Mouse (Mus musculus): ENCODE results near the gene Edn1. TPM values are rescaled to one million over a fixed set of nuclear protein-coding genes. Genes with fewer than 3 reads are reported as not detected.

Edn1 gene
- total and polyA plus RNA-seq, 3 experiments: not detected

- H3K4me3 ChIP-seq (replicated peaks in 1 of 3; ENCODE audit: low read depth in 2 of 3, low read length in 2 of 3, poor library complexity in 1 of 3): no peak overlapping the region
- no peaks in the 10 kb centered on the region for H3K36me3 ChIP-seq (replicated peaks in 1 of 2; ENCODE audit: control insufficient read depth in 1 of 2, insufficient read depth in 1 of 2, low read length in 1 of 2)
- H3K79me2 ChIP-seq (replicated peaks; ENCODE audit: control insufficient read depth, extremely low read depth, insufficient read depth, poor library complexity, severe bottlenecking): no peaks in the 10 kb centered on the region
- H3K9ac ChIP-seq (ENCODE audit: insufficient read depth, low read depth): no peak overlapping the region
- H3K27me3 ChIP-seq (replicated peaks): peaks cover 14% of the 10 kb centered on the region
- in situ Hi-C loops (cut with MboI; ENCODE audit: low pct_ligation_motif_present, low pct_unique_long_range_greater_than_20kb, low sequenced_read_pairs): no loop called here
- dilution Hi-C loops (cut with MboI; ENCODE audit: extremely low pct_ligation_motif_present, extremely low pct_unique_long_range_greater_than_20kb, low sequenced_read_pairs): no loop called here
- H3K27ac ChIP-seq (ENCODE audit: insufficient read depth, low read depth): no peak overlapping the region
- H3K4me1 ChIP-seq (ENCODE audit: control insufficient read depth in 1 of 2, insufficient read depth in 2 of 2): peaks cover 0 to 10% of the 10 kb centered on the region in 2 experiments; a peak in 2 of 4 replicates
- H3K9me3 ChIP-seq (replicated peaks; ENCODE audit: low read length): peaks cover 4% of the 10 kb centered on the region
- H3K4me2 ChIP-seq (ENCODE audit: insufficient read depth, low read depth, poor library complexity, severe bottlenecking): no peak overlapping the region
- DNase-seq (ENCODE audit: extremely low read depth): peak; percentile 48
- TF ChIP-seq MYC (IDR thresholded peaks at IDR 0.05; ENCODE audit: low read depth, low read length): no peak
- no peak for TF ChIP-seq RCOR1 (conservative IDR thresholded peaks at IDR 0.05; ENCODE audit: low read depth, low read length)
- TF ChIP-seq BHLHE40 (IDR thresholded peaks at IDR 0.05; ENCODE audit: low read depth, low read length): no peak
- peak; percentile 40; the same call in 1 of the 2 replicates for TF ChIP-seq CHD2 (IDR thresholded peaks at IDR 0.05; ENCODE audit: low read length)
- no peak for TF ChIP-seq KAT2A (IDR thresholded peaks at IDR 0.05; ENCODE audit: insufficient replicate concordance, low read length)
- TF ChIP-seq JUN (IDR thresholded peaks at IDR 0.05; ENCODE audit: insufficient read depth, low read depth, low read length): no peak
- TF ChIP-seq ZMIZ1 (IDR thresholded peaks at IDR 0.05; ENCODE audit: low read depth, low read length): no peak
Measured at GRCm38 (mm10) chr13:42328576-42328975, 27.3 kb downstream of the Edn1 start.

GRCm38 (mm10) chr13:42331104-42331503, 29.8 kb downstream of the Edn1 start:
- DNase-seq (ENCODE audit: extremely low read depth): no peak
- Histone ChIP-seq H3K4me3 (replicated peaks in 1 of 3; ENCODE audit: low read depth in 2 of 3, low read length in 2 of 3, poor library complexity in 1 of 3) (no peak overlapping the region), H3K9ac (ENCODE audit: insufficient read depth, low read depth) (no peak overlapping the region), H3K4me1 (ENCODE audit: control insufficient read depth in 1 of 2, insufficient read depth in 2 of 2) (peaks cover 0 to 10% of the 10 kb centered on the region in 2 experiments; a peak in 2 of 4 replicates), H3K9me3 (replicated peaks; ENCODE audit: low read length) (peaks cover 4% of the 10 kb centered on the region), H3K27ac (ENCODE audit: insufficient read depth, low read depth) (no peak overlapping the region), H3K27me3 (replicated peaks) (peaks cover 39% of the 10 kb centered on the region), H3K79me2 (replicated peaks; ENCODE audit: control insufficient read depth, extremely low read depth, insufficient read depth, poor library complexity, severe bottlenecking) (no peaks in the 10 kb centered on the region), H3K36me3 (replicated peaks in 1 of 2; ENCODE audit: control insufficient read depth in 1 of 2, insufficient read depth in 1 of 2, low read length in 1 of 2) (no peaks in the 10 kb centered on the region), H3K4me2 (ENCODE audit: insufficient read depth, low read depth, poor library complexity, severe bottlenecking) (no peak overlapping the region)
- TF ChIP-seq KAT2A (IDR thresholded peaks at IDR 0.05; ENCODE audit: insufficient replicate concordance, low read length) (no peak), UBTF (IDR thresholded peaks at IDR 0.05; ENCODE audit: low read depth, low read length) (no peak), MYC (IDR thresholded peaks at IDR 0.05; ENCODE audit: low read depth, low read length) (no peak), TCF12 (IDR thresholded peaks at IDR 0.05; ENCODE audit: low read depth, low read length) (no peak), ZNF384 (IDR thresholded peaks at IDR 0.05; ENCODE audit: low read depth, low read length) (no peak), MAZ (IDR thresholded peaks at IDR 0.05; ENCODE audit: low read depth, low read length) (no peak), IRF4 (IDR thresholded peaks at IDR 0.05; ENCODE audit: low read depth, low read length) (no peak), ZC3H11A (IDR thresholded peaks at IDR 0.05; ENCODE audit: low read depth, low read length) (no peak)
- dilution Hi-C loops (cut with MboI; ENCODE audit: extremely low pct_ligation_motif_present, extremely low pct_unique_long_range_greater_than_20kb, low sequenced_read_pairs) (no loop called here), in situ Hi-C loops (cut with MboI; ENCODE audit: low pct_ligation_motif_present, low pct_unique_long_range_greater_than_20kb, low sequenced_read_pairs) (no loop called here)

GRCm38 (mm10) chr13:42334981-42335380, 33.7 kb downstream of the Edn1 start:
- no peak overlapping the region for H3K9ac ChIP-seq (ENCODE audit: insufficient read depth, low read depth)

More at GRCm38 (mm10) chr13:42334981-42335380, 33.7 kb downstream of the Edn1 start:
- no peak for TF ChIP-seq MAZ (IDR thresholded peaks at IDR 0.05; ENCODE audit: low read depth, low read length)
- TF ChIP-seq ELF1 (IDR thresholded peaks at IDR 0.05; ENCODE audit: low read depth, low read length): no peak
- no peak for TF ChIP-seq MAX (IDR thresholded peaks at IDR 0.05; ENCODE audit: low read length)
- TF ChIP-seq SMC3 (IDR thresholded peaks at IDR 0.05; ENCODE audit: low read depth, low read length): no peak
- no peak for TF ChIP-seq USF1 (IDR thresholded peaks at IDR 0.05; ENCODE audit: low read depth, low read length)
- TF ChIP-seq KAT2A (IDR thresholded peaks at IDR 0.05; ENCODE audit: insufficient replicate concordance, low read length): no peak
- no peak for TF ChIP-seq USF2 (conservative IDR thresholded peaks at IDR 0.05; ENCODE audit: low read depth, low read length)
- no peak for TF ChIP-seq RAD21 (IDR thresholded peaks at IDR 0.05; ENCODE audit: low read depth, low read length)
- TF ChIP-seq ZNF384 (IDR thresholded peaks at IDR 0.05; ENCODE audit: low read depth, low read length): no peak
- no peak for TF ChIP-seq E2F4 (IDR thresholded peaks at IDR 0.05; ENCODE audit: insufficient replicate concordance, low read depth, low read length)
- TF ChIP-seq MEF2A (IDR thresholded peaks at IDR 0.05; ENCODE audit: borderline replicate concordance, low read depth, low read length): no peak
- no peak for TF ChIP-seq MYC (IDR thresholded peaks at IDR 0.05; ENCODE audit: low read depth, low read length)
- TF ChIP-seq UBTF (IDR thresholded peaks at IDR 0.05; ENCODE audit: low read depth, low read length): no peak
- TF ChIP-seq JUN (IDR thresholded peaks at IDR 0.05; ENCODE audit: insufficient read depth, low read depth, low read length): no peak
- TF ChIP-seq BHLHE40 (IDR thresholded peaks at IDR 0.05; ENCODE audit: low read depth, low read length): no peak
- no peak for TF ChIP-seq ZMIZ1 (IDR thresholded peaks at IDR 0.05; ENCODE audit: low read depth, low read length)
- TF ChIP-seq NELFE (IDR thresholded peaks at IDR 0.05; ENCODE audit: low read depth, low read length): no peak
- TF ChIP-seq TCF12 (IDR thresholded peaks at IDR 0.05; ENCODE audit: low read depth, low read length): no peak
- H3K79me2 ChIP-seq (replicated peaks; ENCODE audit: control insufficient read depth, extremely low read depth, insufficient read depth, poor library complexity, severe bottlenecking): no peaks in the 10 kb centered on the region
- dilution Hi-C loops (cut with MboI; ENCODE audit: extremely low pct_ligation_motif_present, extremely low pct_unique_long_range_greater_than_20kb, low sequenced_read_pairs): no loop called here
- no peaks in the 10 kb centered on the region for H3K36me3 ChIP-seq (replicated peaks in 1 of 2; ENCODE audit: control insufficient read depth in 1 of 2, insufficient read depth in 1 of 2, low read length in 1 of 2)
- H3K4me2 ChIP-seq (ENCODE audit: insufficient read depth, low read depth, poor library complexity, severe bottlenecking): no peak overlapping the region
- DNase-seq (ENCODE audit: extremely low read depth): no peak
- no peaks in the 10 kb centered on the region for H3K9me3 ChIP-seq (replicated peaks; ENCODE audit: low read length)
- H3K4me1 ChIP-seq (ENCODE audit: control insufficient read depth in 1 of 2, insufficient read depth in 2 of 2): peaks cover 0 to 13% of the 10 kb centered on the region in 2 experiments; a peak in 2 of 4 replicates
- H3K27ac ChIP-seq (ENCODE audit: insufficient read depth, low read depth): no peak overlapping the region
- H3K4me3 ChIP-seq (replicated peaks in 1 of 3; ENCODE audit: low read depth in 2 of 3, low read length in 2 of 3, poor library complexity in 1 of 3): no peak overlapping the region
- in situ Hi-C loops (cut with MboI; ENCODE audit: low pct_ligation_motif_present, low pct_unique_long_range_greater_than_20kb, low sequenced_read_pairs): no loop called here
- H3K27me3 ChIP-seq (replicated peaks): peaks cover 66% of the 10 kb centered on the region
